Mouse (Mus musculus) stomach, postnatal 0 days (tissue): ENCODE data around the gene Gsn.

Experiments
- CTCF ChIP-seq: IDR thresholded peaks from 2 replicates; pipeline ENCODE4 v1.5.1; 2016; ENCODE audit warnings: antibody characterized with exemption, low read depth, mild to moderate bottlenecking, moderate library complexity
- EP300 ChIP-seq: optimal IDR thresholded peaks from 2 replicates; pipeline ENCODE3; 2016; ENCODE audit warnings: antibody characterized with exemption

GRCm38 (mm10) chr2:35233898-35234297, 22.3 kb upstream of the Gsn start:
- TF ChIP-seq CTCF (no peak), EP300 (no peak)
